Mouse (Mus musculus) lung, embryonic 14.5 days (tissue): ENCODE results near the gene Rap1gap2. TPM values are rescaled to one million over a fixed set of nuclear protein-coding genes. Genes with fewer than 3 reads are reported as not detected.

Source experiments
- ATAC-seq: fragments of 200-750 bp; cut with Nextera tagmentation; 2 replicates; pipeline ENCODE4 v1.8.0; 2017; ENCODE audit warnings: mild to moderate bottlenecking, moderate TSS enrichment, moderate library complexity; ENCODE audit not compliant: insufficient read depth
- DNase-seq: peaks from one replicate; pipeline ENCODE4 v3.0.0-alpha.2; 2015
- H3K27ac ChIP-seq: fragments of 300-500 bp; sonication (generic); 2 replicates; pipeline ENCODE4 v1.5.1; 2014; ENCODE audit warnings: low read depth, mild to moderate bottlenecking, moderate library complexity
- H3K27me3 ChIP-seq: fragments of 300-500 bp; sonication (generic); 2 replicates; pipeline ENCODE4 v1.6.1; 2014; ENCODE audit warnings: low read length, control low read depth; ENCODE audit not compliant: insufficient read depth
- H3K36me3 ChIP-seq: fragments of 300-500 bp; sonication (generic); 2 replicates; pipeline ENCODE4 v1.6.1; 2014; ENCODE audit warnings: control low read depth; ENCODE audit not compliant: insufficient read depth
- H3K4me1 ChIP-seq: fragments of 300-500 bp; sonication (generic); 2 replicates; pipeline ENCODE4 v1.6.1; 2014; ENCODE audit warnings: antibody characterized with exemption, control low read depth; ENCODE audit not compliant: insufficient read depth
- H3K4me2 ChIP-seq: fragments of 300-500 bp; sonication (generic); 2 replicates; pipeline ENCODE4 v1.6.1; 2014; ENCODE audit warnings: mild to moderate bottlenecking
- H3K4me3 ChIP-seq: fragments of 300-500 bp; sonication (generic); 2 replicates; pipeline ENCODE4 v1.5.1; 2014; ENCODE audit warnings: low read depth, low read length
- H3K9ac ChIP-seq: fragments of 300-500 bp; sonication (generic); 2 replicates; pipeline ENCODE4 v1.6.1; 2014
- H3K9me3 ChIP-seq: fragments of 300-500 bp; sonication (generic); 2 replicates; pipeline ENCODE4 v1.6.1; 2016; ENCODE audit warnings: low read depth, low read length, control low read depth
- CTCF ChIP-seq: IDR thresholded peaks from 2 replicates; pipeline ENCODE4 v1.5.1; 2016; ENCODE audit warnings: antibody characterized with exemption, low read depth
- WGBS: fragments of 180-500 bp; shearing (Covaris S2); extraction: QIAGEN DNeasy Blood & Tissue Kit; methylation state at CpG from one replicate; pipeline ENCODE4 v1.1.7; 2014; 5-methylcytosine and 5-hydroxymethylcytosine counted together
- polyA plus RNA-seq: library from polyadenylated mRNA; unstranded; fragments of >200 nt; fragmentation: Nextera tagmentation; extraction: Ambion mirVana; gene quantifications from 2 replicates; pipeline ENCODE4 v1.2.1, GENCODE M21; 2014

Gene Rap1gap2
- polyA plus RNA-seq, 1 experiment from 2014 or later, result 2.6 TPM

DNA sequence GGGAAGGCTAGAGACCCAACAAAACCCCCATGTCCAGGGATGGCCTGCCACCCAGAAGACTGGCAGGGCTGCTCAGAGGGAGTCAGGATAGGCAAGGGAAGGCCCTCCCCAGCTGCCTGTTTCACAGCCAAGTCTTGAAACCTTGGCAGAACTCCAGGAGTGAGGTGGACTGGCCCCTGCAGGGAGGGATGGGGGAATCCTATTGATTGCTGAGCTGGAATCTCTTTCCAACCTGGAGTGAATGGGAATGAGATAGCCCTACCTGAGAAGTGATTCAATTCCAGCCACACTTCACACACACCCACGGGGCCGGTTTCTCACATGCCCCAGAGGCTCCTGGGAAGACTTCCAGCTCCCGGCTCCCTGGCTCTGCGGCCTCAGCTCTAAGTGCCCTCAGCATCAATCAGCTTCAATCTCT lies 200.9 kb downstream of the Rap1gap2 start:
- DNase-seq (peak; percentile 85), ATAC-seq (peak; percentile 41; the same call in 1 of the 2 replicates)
- 34% methylated on average over 4 of the region's 4 CpGs for WGBS
- Histone ChIP-seq H3K9me3 (no peaks in the 10 kb centered on the region), H3K27ac (peak overlapping the region; percentile 82), H3K9ac (no peak overlapping the region; the same call in 1 of the 2 replicates), H3K4me1 (peaks cover 26% of the 10 kb centered on the region), H3K36me3 (no peaks in the 10 kb centered on the region), H3K4me3 (no peak overlapping the region), H3K4me2 (no peak overlapping the region), H3K27me3 (no peaks in the 10 kb centered on the region)
- TF ChIP-seq CTCF, result no peak

DNA sequence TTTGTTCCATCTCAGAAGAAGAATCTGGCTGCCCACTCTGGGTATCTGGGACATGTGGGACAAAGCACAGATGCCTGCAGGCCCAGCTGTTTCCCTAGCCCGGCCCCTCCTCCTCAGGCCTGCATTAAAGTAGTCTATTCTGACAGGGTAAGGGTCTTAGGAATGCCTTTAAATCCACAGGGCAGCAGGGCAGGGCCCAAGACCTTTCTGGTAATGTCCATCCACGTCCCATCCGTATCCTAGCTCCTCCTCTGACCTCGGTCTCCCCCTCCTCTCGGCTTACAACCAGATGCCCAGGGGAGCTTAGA lies 201.3 kb downstream of the Rap1gap2 start:
- Histone ChIP-seq H3K9me3 (no peaks in the 10 kb centered on the region), H3K9ac (no peak overlapping the region; the same call in 1 of the 2 replicates), H3K27ac (peak overlapping the region; percentile 82), H3K27me3 (no peaks in the 10 kb centered on the region), H3K4me2 (no peak overlapping the region), H3K4me1 (peaks cover 26% of the 10 kb centered on the region), H3K36me3 (no peaks in the 10 kb centered on the region), H3K4me3 (no peak overlapping the region)
- 40% methylated on average over 5 of the region's 5 CpGs for WGBS
- no peak for TF ChIP-seq CTCF
- DNase-seq (no peak), ATAC-seq (peak; percentile 67; the same call in 1 of the 2 replicates)

DNA sequence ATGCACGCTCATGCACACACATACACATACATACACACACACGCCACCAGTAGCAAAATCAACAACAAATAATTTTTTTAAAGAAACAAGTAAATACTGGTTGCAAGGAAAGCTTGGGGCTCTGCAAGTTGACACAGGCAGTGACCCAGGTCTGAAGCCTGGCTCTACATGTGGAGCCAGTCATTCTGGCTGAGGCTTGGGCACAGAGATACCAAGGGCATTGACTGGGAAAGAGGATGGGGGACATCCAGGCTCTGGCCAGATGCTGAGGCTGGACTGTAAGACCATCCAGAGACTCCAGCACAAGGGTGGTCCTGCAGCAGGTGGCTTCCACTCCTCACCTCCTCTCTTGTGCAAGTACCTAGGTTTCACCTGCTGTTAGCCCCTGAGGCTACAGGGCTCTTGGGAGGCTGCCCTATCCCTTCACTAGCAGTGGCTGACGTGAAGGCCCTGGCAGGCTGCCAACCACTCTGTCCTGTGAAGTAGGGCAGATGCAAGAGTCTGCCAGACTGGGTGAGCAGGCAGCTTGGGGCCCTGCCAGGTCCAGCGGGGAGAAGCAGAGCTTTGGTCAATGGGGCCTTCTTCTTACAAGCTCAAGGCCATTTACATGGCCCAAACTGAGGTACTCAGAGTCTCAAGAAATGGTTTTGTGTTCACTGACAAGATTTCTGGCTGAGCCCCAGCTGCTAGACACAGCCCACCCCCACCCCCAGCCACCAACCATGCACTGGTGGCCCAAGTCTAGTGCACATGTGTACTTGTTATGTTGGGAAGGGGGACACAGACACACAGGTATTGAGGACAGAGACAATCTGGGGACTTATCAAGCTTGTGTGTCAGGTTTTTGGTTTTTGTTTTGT lies 201.9 kb downstream of the Rap1gap2 start:
- DNase-seq (peak; percentile 95), ATAC-seq (peak; percentile 95)
- no peak overlapping the region for H3K4me2 ChIP-seq
- peak overlapping the region; percentile 82 for H3K27ac ChIP-seq
- H3K27me3 ChIP-seq, result no peaks in the 10 kb centered on the region
- 44% methylated on average over 4 of the region's 4 CpGs for WGBS
- no peak overlapping the region for H3K9ac ChIP-seq
- H3K4me3 ChIP-seq, result no peak overlapping the region
- H3K9me3 ChIP-seq, result no peaks in the 10 kb centered on the region
- H3K4me1 ChIP-seq, result peaks cover 26% of the 10 kb centered on the region
- H3K36me3 ChIP-seq, result no peaks in the 10 kb centered on the region
- TF ChIP-seq CTCF, result no peak

DNA sequence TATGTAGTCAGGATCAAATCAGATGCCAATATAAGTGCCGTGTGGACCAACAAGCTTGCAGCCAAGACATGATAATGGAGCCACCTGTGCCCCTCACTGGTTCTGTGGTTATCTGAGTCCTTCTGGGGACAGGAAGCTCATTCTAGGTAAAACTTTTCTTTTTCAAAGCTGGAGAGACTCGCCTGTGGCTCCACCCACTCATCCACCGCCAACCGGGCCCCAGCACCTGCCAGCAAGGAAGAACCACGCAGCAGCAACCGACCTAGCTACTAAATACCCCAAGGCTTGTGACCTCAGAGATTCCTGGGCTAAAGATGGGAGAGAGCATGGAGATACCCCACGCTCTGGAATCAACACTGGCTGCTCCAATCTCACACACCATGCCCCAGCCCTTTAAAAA lies 205.5 kb downstream of the Rap1gap2 start:
- H3K36me3 ChIP-seq, result no peaks in the 10 kb centered on the region
- H3K9me3 ChIP-seq, result no peaks in the 10 kb centered on the region
- H3K4me1 ChIP-seq, result peaks cover 16% of the 10 kb centered on the region
- H3K27me3 ChIP-seq, result no peaks in the 10 kb centered on the region
- 60% methylated on average over 7 of the region's 7 CpGs for WGBS
- DNase-seq (no peak), ATAC-seq (no peak)
- H3K4me3 ChIP-seq, result no peak overlapping the region
- H3K27ac ChIP-seq, result no peak overlapping the region
- H3K4me2 ChIP-seq, result no peak overlapping the region
- no peak for TF ChIP-seq CTCF
- no peak overlapping the region for H3K9ac ChIP-seq

DNA sequence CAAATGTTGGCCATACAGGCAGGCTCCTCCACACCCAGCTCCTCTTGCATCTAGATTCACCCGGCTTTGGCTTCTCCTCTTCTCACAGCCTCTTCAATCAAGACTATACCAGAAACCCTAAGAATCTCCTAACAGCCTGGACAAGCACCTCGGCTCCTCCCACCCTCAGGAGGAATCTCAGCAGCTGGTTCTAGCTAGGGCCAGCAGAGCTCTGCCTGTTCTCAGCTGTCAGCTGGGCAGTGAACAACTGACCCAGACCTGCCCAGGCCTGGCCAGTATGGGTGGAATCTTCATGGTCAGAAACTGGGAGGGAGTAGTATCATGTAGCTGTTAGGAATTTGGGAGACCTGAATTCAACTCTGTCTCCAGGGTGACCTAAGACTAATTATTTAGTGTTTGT lies 206.5 kb downstream of the Rap1gap2 start:
- no peak overlapping the region for H3K9ac ChIP-seq
- H3K4me3 ChIP-seq, result no peak overlapping the region
- H3K9me3 ChIP-seq, result no peaks in the 10 kb centered on the region
- WGBS, result 34% methylated on average over 2 of the region's 2 CpGs
- H3K27me3 ChIP-seq, result no peaks in the 10 kb centered on the region
- H3K4me1 ChIP-seq, result peaks cover 6% of the 10 kb centered on the region
- DNase-seq, result no peak
- no peaks in the 10 kb centered on the region for H3K36me3 ChIP-seq
- ATAC-seq, result no peak
- no peak overlapping the region for H3K27ac ChIP-seq
- no peak for TF ChIP-seq CTCF
- no peak overlapping the region for H3K4me2 ChIP-seq

DNA sequence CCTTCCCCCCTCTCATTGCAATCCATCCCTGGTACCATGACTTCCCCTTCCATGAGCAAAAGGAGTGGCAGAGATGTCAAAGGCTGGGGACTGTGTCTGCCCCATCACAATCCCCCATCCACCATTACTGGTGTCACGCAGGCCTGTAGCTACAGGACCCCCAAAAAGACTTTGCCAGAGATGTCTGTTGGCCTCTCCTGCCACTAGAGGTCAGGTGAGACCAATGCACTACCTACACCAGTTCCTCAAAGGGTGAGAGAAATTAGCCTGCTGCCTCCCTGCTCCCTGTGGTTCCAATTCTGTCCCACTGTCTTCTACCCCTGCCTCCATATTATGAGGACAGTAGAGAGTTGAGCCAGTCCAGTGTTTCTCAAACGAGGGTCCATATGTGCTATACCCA lies 208.6 kb downstream of the Rap1gap2 start:
- no peaks in the 10 kb centered on the region for H3K9me3 ChIP-seq
- H3K27me3 ChIP-seq, result no peaks in the 10 kb centered on the region
- H3K36me3 ChIP-seq, result no peaks in the 10 kb centered on the region

GRCm38 (mm10) chr11:74395583-74395982 lies 215.1 kb downstream of the Rap1gap2 start:
- Histone ChIP-seq H3K4me1 (no peaks in the 10 kb centered on the region), H3K4me2 (no peak overlapping the region)

More for the DNA sequence above, 208.6 kb downstream of the Rap1gap2 start:
- no peaks in the 10 kb centered on the region for H3K4me1 ChIP-seq
- no peak overlapping the region for H3K4me3 ChIP-seq
- H3K4me2 ChIP-seq, result no peak overlapping the region
- TF ChIP-seq CTCF, result peak; percentile 73
- H3K9ac ChIP-seq, result no peak overlapping the region
- H3K27ac ChIP-seq, result no peak overlapping the region
- 43% methylated on average over 2 of the region's 2 CpGs for WGBS
- DNase-seq (peak; percentile 48), ATAC-seq (peak; percentile 21; the same call in 1 of the 2 replicates)

More at GRCm38 (mm10) chr11:74395583-74395982, 215.1 kb downstream of the Rap1gap2 start:
- Histone ChIP-seq H3K9me3 (no peaks in the 10 kb centered on the region), H3K9ac (no peak overlapping the region), H3K27me3 (no peaks in the 10 kb centered on the region), H3K4me3 (no peak overlapping the region), H3K36me3 (no peaks in the 10 kb centered on the region), H3K27ac (no peak overlapping the region)
- no peak for ATAC-seq
- WGBS, result 77% methylated on average over 18 of the region's 18 CpGs
- no peak for TF ChIP-seq CTCF
- DNase-seq, result no peak
